Mouse (Mus musculus): Measurements from ENCODE around the gene RPS10-NUDT3. TPM values are rescaled to one million over a fixed set of nuclear protein-coding genes. Genes with fewer than 3 reads are reported as not detected.

The RPS10-NUDT3 gene
- polyA plus RNA-seq, 1 experiment = not detected

DNA sequence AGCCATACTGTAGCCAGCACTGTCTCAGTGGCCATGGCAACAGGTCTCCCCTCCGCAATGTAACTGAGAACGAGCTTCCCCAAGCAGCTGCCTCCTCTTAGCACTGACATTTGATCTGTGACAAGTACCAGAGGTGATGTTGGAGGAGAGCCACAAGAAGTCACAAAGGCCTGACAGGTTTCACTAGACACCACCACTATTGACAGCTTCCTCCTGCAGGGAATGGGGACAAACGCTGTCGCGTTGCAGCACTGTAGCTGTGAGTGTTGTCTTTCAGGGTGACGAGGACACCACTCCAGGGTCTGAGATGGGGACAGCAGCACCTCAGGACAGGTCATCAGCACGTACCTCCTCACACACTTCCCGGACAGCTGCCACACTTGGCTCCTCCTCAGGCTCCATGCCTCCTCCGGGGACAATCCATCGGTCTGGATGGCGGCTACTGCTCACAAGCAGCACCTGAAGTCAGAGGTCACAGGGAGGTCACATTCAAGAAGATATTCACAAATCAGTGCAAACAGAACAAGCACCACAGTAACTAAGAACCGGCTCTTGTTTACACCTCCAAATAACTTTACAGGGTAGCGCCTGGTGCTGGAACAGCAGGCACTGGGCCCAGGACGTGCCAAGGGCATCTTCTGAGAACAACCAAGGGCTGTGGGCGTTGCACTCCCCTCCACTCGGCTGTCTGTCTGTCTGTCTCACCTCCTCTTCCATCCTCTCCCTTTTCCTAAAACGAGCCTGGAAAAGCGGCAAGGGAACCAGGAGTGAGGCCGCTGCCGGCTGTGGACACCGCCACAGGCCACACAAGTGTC is 38.4 kb downstream of the RPS10-NUDT3 start:
- Histone ChIP-seq H3K4me1 (ENCODE audit: control insufficient read depth, insufficient read depth, low read length) (peaks cover 1% of the 10 kb centered on the region; the same call in 1 of the 2 replicates), H3K27ac (ENCODE audit: control insufficient read depth, insufficient read depth, low read depth, low read length, poor library complexity) (no peak overlapping the region), H3K4me3 (replicated peaks; ENCODE audit: control insufficient read depth, low read depth, low read length) (no peak overlapping the region)
- TF ChIP-seq POLR2A (IDR thresholded peaks at IDR 0.05; ENCODE audit: borderline replicate concordance, control insufficient read depth, low read depth, low read length) (no peak; the same call in 1 of the 2 replicates), CTCF (IDR thresholded peaks at IDR 0.05; ENCODE audit: control insufficient read depth, insufficient read depth, low read length) (no peak)
- WGBS = 86% methylated on average over 21 of the region's 21 CpGs

DNA sequence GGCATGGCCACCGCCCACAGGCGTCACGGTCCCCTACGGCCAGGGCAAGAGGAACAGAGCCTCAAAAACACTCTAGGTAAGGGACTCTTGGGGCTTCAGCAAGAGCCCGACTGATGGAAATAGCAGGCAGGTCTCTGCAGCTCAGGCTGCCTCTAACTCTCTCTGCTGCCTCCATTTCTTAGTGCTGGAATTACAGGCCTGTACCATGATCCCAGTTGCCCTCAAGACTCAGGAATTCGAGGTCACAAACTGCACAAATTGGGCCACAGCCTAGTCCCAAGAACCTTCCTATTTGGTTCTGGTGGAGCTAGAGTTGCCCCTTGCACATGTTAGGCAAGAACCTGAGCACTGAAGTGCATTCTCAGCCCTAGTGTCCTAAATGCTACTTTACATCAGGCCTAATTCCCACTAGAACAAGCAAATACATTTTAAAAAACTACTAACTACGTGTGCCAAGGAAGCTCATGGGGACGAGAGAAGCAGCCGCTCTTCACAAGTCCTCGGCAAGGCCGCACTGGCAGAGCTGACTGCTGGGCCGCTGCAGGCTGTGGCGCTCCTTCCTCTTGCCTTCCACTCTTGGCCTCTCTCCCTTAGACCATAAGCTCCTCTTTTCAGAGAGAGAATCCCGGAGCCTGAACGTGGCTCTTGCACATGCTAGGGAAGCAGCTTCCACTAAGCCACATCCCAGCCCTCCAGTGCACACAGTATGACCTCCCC is 39.2 kb downstream of the RPS10-NUDT3 start:
- Histone ChIP-seq H3K27ac (ENCODE audit: control insufficient read depth, insufficient read depth, low read depth, low read length, poor library complexity) (no peak overlapping the region), H3K4me1 (ENCODE audit: control insufficient read depth, insufficient read depth, low read length) (peaks cover 1% of the 10 kb centered on the region; the same call in 1 of the 2 replicates), H3K4me3 (replicated peaks; ENCODE audit: control insufficient read depth, low read depth, low read length) (no peak overlapping the region)
- WGBS = 87% methylated on average over 15 of the region's 15 CpGs
- no peak for TF ChIP-seq CTCF (IDR thresholded peaks at IDR 0.05; ENCODE audit: control insufficient read depth, insufficient read depth, low read length)
- TF ChIP-seq POLR2A (IDR thresholded peaks at IDR 0.05; ENCODE audit: borderline replicate concordance, control insufficient read depth, low read depth, low read length) = no peak

DNA sequence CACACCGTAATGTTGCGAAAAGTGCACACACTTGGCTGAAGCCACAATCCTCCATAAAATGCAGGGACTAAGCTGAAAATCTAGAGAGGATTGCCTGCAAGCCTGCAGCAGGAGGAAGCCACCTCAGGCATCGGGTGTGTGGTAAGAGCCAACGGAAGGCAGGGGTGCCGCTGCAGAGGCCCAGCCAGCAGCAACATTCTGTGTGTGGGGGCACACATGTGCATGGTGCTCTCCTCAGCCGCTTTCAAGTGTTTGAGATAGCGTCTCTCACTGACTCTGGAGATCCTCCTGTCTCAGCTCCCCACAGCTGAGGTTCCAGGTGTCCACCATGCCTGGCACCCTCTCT is 42.5 kb downstream of the RPS10-NUDT3 start:
- TF ChIP-seq CTCF (IDR thresholded peaks at IDR 0.05; ENCODE audit: control insufficient read depth, insufficient read depth, low read length) = no peak
- TF ChIP-seq POLR2A (IDR thresholded peaks at IDR 0.05; ENCODE audit: borderline replicate concordance, control insufficient read depth, low read depth, low read length) = no peak
- WGBS = 52% methylated on average over 7 of the region's 7 CpGs
- peaks cover 3% of the 10 kb centered on the region; the same call in 1 of the 2 replicates for H3K4me1 ChIP-seq (ENCODE audit: control insufficient read depth, insufficient read depth, low read length)
- no peak overlapping the region for H3K4me3 ChIP-seq (replicated peaks; ENCODE audit: control insufficient read depth, low read depth, low read length)
- H3K27ac ChIP-seq (ENCODE audit: control insufficient read depth, insufficient read depth, low read depth, low read length, poor library complexity) = peak overlapping the region; percentile 48

DNA sequence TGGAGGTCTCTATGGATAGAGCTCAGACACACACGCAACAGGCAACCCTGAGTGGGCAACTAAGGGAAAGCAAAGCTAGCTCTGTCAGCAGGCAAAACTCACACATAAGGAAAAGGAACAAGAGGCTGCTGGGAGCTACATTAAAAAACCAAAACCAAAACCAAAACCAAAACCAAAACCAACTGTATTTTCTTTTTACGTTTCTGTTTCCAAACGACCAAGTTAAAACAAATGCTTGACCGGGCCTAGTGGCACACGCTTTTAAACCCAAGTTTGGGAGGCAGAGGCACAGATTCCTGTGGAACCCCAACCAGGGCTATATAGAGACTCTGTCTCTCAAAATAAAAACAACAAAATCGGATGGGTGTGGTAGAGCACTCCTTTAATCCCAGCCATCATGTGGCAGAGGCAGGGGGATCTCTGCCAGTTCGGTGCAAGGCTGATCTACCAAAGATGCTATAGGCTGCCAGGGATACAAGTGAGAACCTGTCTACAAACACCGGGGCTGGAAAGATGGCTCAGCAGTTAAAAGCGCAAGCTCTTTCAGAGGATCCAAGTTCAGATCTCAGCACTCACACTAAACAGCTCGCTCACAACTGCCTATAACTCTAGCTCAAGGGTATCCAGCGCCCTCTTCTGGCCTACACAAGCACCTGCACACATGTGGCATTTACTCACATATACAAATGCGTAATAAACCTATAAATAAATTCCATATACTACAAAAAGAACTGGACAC is 43.0 kb downstream of the RPS10-NUDT3 start:
- TF ChIP-seq CTCF (IDR thresholded peaks at IDR 0.05; ENCODE audit: control insufficient read depth, insufficient read depth, low read length) (peak; percentile 66), POLR2A (IDR thresholded peaks at IDR 0.05; ENCODE audit: borderline replicate concordance, control insufficient read depth, low read depth, low read length) (no peak)
- 51% methylated on average over 12 of the region's 12 CpGs for WGBS
- Histone ChIP-seq H3K4me1 (ENCODE audit: control insufficient read depth, insufficient read depth, low read length) (peaks cover 3% of the 10 kb centered on the region; the same call in 1 of the 2 replicates), H3K27ac (ENCODE audit: control insufficient read depth, insufficient read depth, low read depth, low read length, poor library complexity) (peak overlapping the region; percentile 9; the same call in 1 of the 2 replicates), H3K4me3 (replicated peaks; ENCODE audit: control insufficient read depth, low read depth, low read length) (no peak overlapping the region)

DNA sequence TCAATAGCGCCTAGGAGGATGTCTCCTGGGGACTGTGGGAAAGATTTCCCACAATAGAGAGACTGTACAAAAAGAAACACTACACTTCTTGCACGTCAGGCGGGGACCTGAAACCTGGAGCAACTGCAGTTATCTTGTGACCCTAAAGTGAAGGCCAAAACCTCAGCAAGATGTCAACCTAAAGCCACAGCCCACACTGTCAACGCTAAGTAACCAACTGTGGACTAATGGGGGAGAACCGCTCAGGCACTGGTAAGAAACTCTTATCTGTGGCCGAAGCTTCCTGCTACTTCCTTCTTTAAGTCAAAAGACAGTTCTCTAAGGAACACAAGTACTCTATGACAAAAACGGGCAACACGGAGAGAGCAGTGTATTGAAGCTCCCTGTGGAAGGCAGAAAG is 46.8 kb downstream of the RPS10-NUDT3 start:
- Histone ChIP-seq H3K27ac (ENCODE audit: control insufficient read depth, insufficient read depth, low read depth, low read length, poor library complexity) (peak overlapping the region; percentile 5), H3K4me3 (replicated peaks; ENCODE audit: control insufficient read depth, low read depth, low read length) (no peak overlapping the region), H3K4me1 (ENCODE audit: control insufficient read depth, insufficient read depth, low read length) (peaks cover 5% of the 10 kb centered on the region)
- WGBS = 7% methylated on average over 8 of the region's 8 CpGs
- no peak for TF ChIP-seq CTCF (IDR thresholded peaks at IDR 0.05; ENCODE audit: control insufficient read depth, insufficient read depth, low read length)
- TF ChIP-seq POLR2A (IDR thresholded peaks at IDR 0.05; ENCODE audit: borderline replicate concordance, control insufficient read depth, low read depth, low read length) = no peak

DNA sequence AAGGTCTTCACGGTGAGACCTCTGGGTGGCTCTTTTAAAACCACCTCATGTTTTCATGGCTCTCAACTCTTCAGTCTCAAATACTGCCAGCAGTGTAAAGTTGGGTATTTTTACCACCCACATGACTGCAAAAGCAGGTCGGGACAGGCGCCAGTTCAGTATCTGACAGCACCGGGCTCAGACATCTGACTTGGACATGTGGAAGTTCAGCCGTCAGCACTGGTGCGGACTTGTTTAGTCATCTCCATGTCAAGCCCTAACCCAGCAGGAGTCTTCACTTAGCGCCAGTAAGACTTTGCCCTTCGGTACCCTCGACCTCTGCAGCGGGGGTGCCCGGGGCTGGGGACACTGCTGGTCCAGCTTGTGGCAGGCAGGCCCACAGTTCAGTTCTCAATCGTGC is 47.8 kb downstream of the RPS10-NUDT3 start:
- Histone ChIP-seq H3K4me1 (ENCODE audit: control insufficient read depth, insufficient read depth, low read length) (peaks cover 4% of the 10 kb centered on the region), H3K27ac (ENCODE audit: control insufficient read depth, insufficient read depth, low read depth, low read length, poor library complexity) (no peak overlapping the region), H3K4me3 (replicated peaks; ENCODE audit: control insufficient read depth, low read depth, low read length) (no peak overlapping the region)
- WGBS = 60% methylated on average over 12 of the region's 12 CpGs
- TF ChIP-seq POLR2A (IDR thresholded peaks at IDR 0.05; ENCODE audit: borderline replicate concordance, control insufficient read depth, low read depth, low read length) = no peak
- TF ChIP-seq CTCF (IDR thresholded peaks at IDR 0.05; ENCODE audit: control insufficient read depth, insufficient read depth, low read length) = no peak

DNA sequence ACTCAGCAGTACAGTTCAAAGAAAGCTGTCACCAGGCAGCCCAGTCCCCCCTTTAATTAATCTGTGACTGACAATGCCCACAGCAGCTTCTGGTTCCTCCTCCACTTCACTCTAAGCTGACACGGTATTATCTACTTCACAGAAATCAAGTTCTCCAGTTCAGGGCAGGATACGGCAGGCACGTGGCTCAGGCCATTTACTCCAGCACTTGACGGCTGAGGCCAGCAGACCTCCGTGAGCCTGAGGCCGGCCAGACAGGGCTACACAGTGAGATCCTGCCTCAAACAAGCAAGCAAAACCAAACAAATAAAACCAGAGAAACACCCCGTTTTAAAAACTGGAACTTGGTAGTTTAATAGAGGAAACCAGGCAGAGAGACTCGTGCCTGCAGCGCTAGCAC is 48.4 kb downstream of the RPS10-NUDT3 start:
- WGBS = 47% methylated on average over 9 of the region's 9 CpGs

More for the DNA sequence above, 48.4 kb downstream of the RPS10-NUDT3 start:
- no peak for TF ChIP-seq POLR2A (IDR thresholded peaks at IDR 0.05; ENCODE audit: borderline replicate concordance, control insufficient read depth, low read depth, low read length)
- no peak for TF ChIP-seq CTCF (IDR thresholded peaks at IDR 0.05; ENCODE audit: control insufficient read depth, insufficient read depth, low read length)
- Histone ChIP-seq H3K4me1 (ENCODE audit: control insufficient read depth, insufficient read depth, low read length) (peaks cover 4% of the 10 kb centered on the region), H3K4me3 (replicated peaks; ENCODE audit: control insufficient read depth, low read depth, low read length) (no peak overlapping the region), H3K27ac (ENCODE audit: control insufficient read depth, insufficient read depth, low read depth, low read length, poor library complexity) (no peak overlapping the region)
